In the genomic region with DNA sequence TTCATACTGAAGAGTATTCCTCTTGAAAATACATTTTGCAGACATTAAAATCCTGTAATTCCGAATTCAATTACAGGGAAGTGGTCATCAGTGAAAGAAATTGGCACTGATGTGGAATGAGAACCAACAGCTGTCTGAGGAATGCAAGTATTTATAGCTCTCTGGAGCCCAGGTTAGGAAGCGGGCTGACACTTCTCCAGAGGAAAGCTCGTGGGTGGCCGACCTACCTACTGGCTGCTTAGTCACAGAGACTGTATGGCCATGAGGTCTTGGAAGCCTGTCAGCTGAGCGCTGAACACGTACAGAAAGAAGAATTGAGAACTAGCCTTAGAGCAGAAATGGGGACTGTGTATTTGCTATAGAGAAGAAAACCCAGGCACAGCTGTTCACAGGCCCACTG, we compare ENCODE assay signal across 11 mouse cellular contexts.
DNase-seq lines count a peak whose midpoint lies in the region; ATAC-seq and TF ChIP-seq lines count a peak whose summit lies in the region.
"Had no signal": no experiment of that assay in that cellular context is flagged by ENCODE, and none has a peak within 500 bp of the region (broad histone marks: within the 10 kb centered on the region; RNA-seq: fewer than 3 reads in every experiment).

No protein-coding gene starts in this region.

- ATAC-seq in megakaryocyte, adult 5-6 weeks (ENCODE audit: poor library complexity, severe bottlenecking): peak; percentile 45; the same call in 1 of the 2 replicates

- TF ChIP-seq CTCF in layer of hippocampus, adult 2 months (conservative IDR thresholded peaks at IDR 0.05): no peak

- peak; percentile 95 for DNase-seq in heart, adult 11 months
- DNase-seq in heart, adult 8-10 months (ENCODE audit: low spot score): no peak
- DNase-seq in layer of hippocampus, adult 2 months (ENCODE audit: low spot score in 2 of 2): no peak
- DNase-seq in layer of hippocampus, postnatal 10 days (ENCODE audit: low spot score in 2 of 2): no peak
- DNase-seq in NIH3T3 (ENCODE audit: low read depth): peak; percentile 68
- DNase-seq in adipocyte (ENCODE audit: low spot score): no peak
- DNase-seq: cerebellum, adult 18-20 months; spleen, adult 18-20 months had no signal

- H3K27ac ChIP-seq in layer of hippocampus, adult 2 months: peak overlapping the region; percentile 87; the same call in 1 of the 2 replicates
- H3K27ac ChIP-seq: hindbrain, embryonic 15.5 days; limb, embryonic 13.5 days had no signal

- no peak overlapping the region for H3K4me3 ChIP-seq in layer of hippocampus, adult 2 months
- H3K4me3 ChIP-seq: hindbrain, embryonic 15.5 days; limb, embryonic 13.5 days had no signal

Comparison
In these comparisons a context has a peak if more than half of its experiments do, and no peak if none do; other contexts are left out.
1. DNase-seq: peak in heart, adult 11 months (single experiment) and NIH3T3 (single experiment); none in heart, adult 8-10 months (single experiment), layer of hippocampus, adult 2 months (0 of 2), layer of hippocampus, postnatal 10 days (0 of 2) and adipocyte (single experiment).